Mouse (Mus musculus) MEL (cell line): ENCODE results near the gene Slc35e3.

Experiments
- EP300 ChIP-seq, 2 experiments: IDR thresholded peaks; 2 replicates each; pipeline ENCODE4 v1.6.1; 2011; ENCODE audit warnings: improper control_type of control experiment in 2 of 2, low read length in 2 of 2, low read depth in 1 of 2, mild to moderate bottlenecking in 1 of 2
- HCFC1 ChIP-seq: IDR thresholded peaks from 2 replicates; pipeline ENCODE4 v1.6.1; 2012; ENCODE audit warnings: low read depth, mild to moderate bottlenecking, inconsistent platforms, low read length, improper control_type of control experiment, moderate library complexity
- MAX ChIP-seq: IDR thresholded peaks from 2 replicates; pipeline ENCODE4 v1.6.1; 2011; ENCODE audit warnings: low read length, improper control_type of control experiment
- MYC ChIP-seq: IDR thresholded peaks from 2 replicates; pipeline ENCODE4 v1.6.1; 2011; ENCODE audit warnings: low read depth, mild to moderate bottlenecking, low read length, improper control_type of control experiment, moderate library complexity

DNA sequence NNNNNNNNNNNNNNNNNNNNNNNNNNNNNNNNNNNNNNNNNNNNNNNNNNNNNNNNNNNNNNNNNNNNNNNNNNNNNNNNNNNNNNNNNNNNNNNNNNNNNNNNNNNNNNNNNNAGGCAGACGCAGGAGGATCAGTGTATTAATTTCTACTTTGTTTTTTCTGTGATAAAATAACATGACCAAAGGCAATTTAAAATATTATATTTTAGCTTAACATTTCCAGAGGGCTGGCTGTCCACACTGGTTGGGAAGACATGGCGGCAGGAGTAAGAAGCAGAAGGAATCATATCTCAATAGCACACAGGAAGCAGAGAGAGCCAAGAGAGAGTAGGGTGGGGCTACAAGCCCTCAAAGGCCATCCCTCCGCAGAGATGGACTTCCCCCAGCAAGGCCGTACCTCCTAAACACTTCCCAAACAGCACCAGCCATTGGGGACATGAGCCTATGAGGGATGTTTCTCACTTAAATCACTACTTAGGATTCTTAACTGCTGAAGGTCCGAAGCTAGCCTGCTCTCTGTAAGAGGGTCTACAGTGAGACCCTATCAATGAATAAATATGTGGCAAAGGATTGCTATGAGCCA is 21.9 kb downstream of the Slc35e3 start:
- TF ChIP-seq MAX: no peak
- no peak for TF ChIP-seq EP300 (IDR thresholded peaks at IDR 0.05; ENCODE audit: low read depth in 1 of 2, low read length in 2 of 2)
- TF ChIP-seq MYC: no peak
- no peak for TF ChIP-seq HCFC1
